Mouse (Mus musculus): ENCODE measurements around the gene Tlr2. TPM values are rescaled to one million over a fixed set of nuclear protein-coding genes. Genes with fewer than 3 reads are reported as not detected.
A peak's percentile ranks its signal among the peaks of the same experiment; 100 is the strongest.

Tlr2 gene
- total RNA-seq, 2 experiments from 2014 or later: 0.38 to 0.50 TPM

- DNase-seq (ENCODE audit: low spot score in 2 of 2): no peak
These were observed 4.9 kb downstream of the Tlr2 start for GRCm38 (mm10) chr3:83836685-83837084.

GRCm38 (mm10) chr3:83828145-83828611 lies 13.4 kb downstream of the Tlr2 start:
- no peak for DNase-seq (ENCODE audit: low spot score in 2 of 2)

GRCm38 (mm10) chr3:83827684-83828083 lies 13.9 kb downstream of the Tlr2 start:
- no peak for DNase-seq (ENCODE audit: low spot score in 2 of 2)

GRCm38 (mm10) chr3:83823774-83824173 lies 17.8 kb downstream of the Tlr2 start:
- no peak for DNase-seq (ENCODE audit: low spot score in 2 of 2)

GRCm38 (mm10) chr3:83816372-83816925 lies 25.1 kb downstream of the Tlr2 start:
- DNase-seq (ENCODE audit: low spot score in 2 of 2): no peak

- DNase-seq (ENCODE audit: low spot score in 2 of 2): peak in 1 of 2 experiments; percentile 14
These were observed 28.7 kb downstream of the Tlr2 start for GRCm38 (mm10) chr3:83812863-83813262.

- DNase-seq (ENCODE audit: low spot score in 2 of 2): no peak
These were observed 29.6 kb downstream of the Tlr2 start for GRCm38 (mm10) chr3:83811987-83812386.

- DNase-seq (ENCODE audit: low spot score in 2 of 2): no peak
These were observed 33.1 kb downstream of the Tlr2 start for GRCm38 (mm10) chr3:83808483-83808882.

GRCm38 (mm10) chr3:83801649-83802155 lies 39.9 kb downstream of the Tlr2 start:
- no peak for DNase-seq (ENCODE audit: low spot score in 2 of 2)

- DNase-seq (ENCODE audit: low spot score in 2 of 2): no peak
These were observed 42.1 kb downstream of the Tlr2 start for GRCm38 (mm10) chr3:83799486-83799885.

GRCm38 (mm10) chr3:83797828-83798227 lies 43.7 kb downstream of the Tlr2 start:
- peak; percentile 16 to 42 for DNase-seq (ENCODE audit: low spot score in 2 of 2)

GRCm38 (mm10) chr3:83797098-83797497 lies 44.5 kb downstream of the Tlr2 start:
- DNase-seq (ENCODE audit: low spot score in 2 of 2): no peak

GRCm38 (mm10) chr3:83791444-83791843 lies 50.1 kb downstream of the Tlr2 start:
- no peak for DNase-seq (ENCODE audit: low spot score in 2 of 2)

GRCm38 (mm10) chr3:83789651-83790451 lies 51.7 kb downstream of the Tlr2 start:
- DNase-seq (ENCODE audit: low spot score in 2 of 2): no peak

GRCm38 (mm10) chr3:83787776-83788305 lies 53.7 kb downstream of the Tlr2 start:
- no peak for DNase-seq (ENCODE audit: low spot score in 2 of 2)

- DNase-seq (ENCODE audit: low spot score in 2 of 2): no peak
These were observed 54.5 kb downstream of the Tlr2 start for GRCm38 (mm10) chr3:83787086-83787485.

Other genes starting within 250 kb of the Tlr2 start
- gene Sfrp2, start 75.4 kb downstream of the Tlr2 start, total RNA-seq (2021): 1 to 10 TPM; 1.7 to 2.3 TPM
- gene Tmem131l, start 198.4 kb upstream of the Tlr2 start, total RNA-seq (2021): 10 to 100 TPM; 28.0 to 33.3 TPM